Mouse (Mus musculus) megakaryocyte, embryonic 14.5 days (primary cell): ENCODE results near the gene Galns.

Experiments used
- FLI1 ChIP-seq: IDR thresholded peaks from 2 replicates; pipeline ENCODE4 v1.6.1; 2012; ENCODE audit warnings: low read length, inconsistent platforms, mixed read lengths
- GATA1 ChIP-seq: IDR thresholded peaks from 3 replicates; pipeline ENCODE4 v1.6.1; 2012; ENCODE audit warnings: mixed read lengths, low read length, inconsistent platforms, borderline replicate concordance

DNA sequence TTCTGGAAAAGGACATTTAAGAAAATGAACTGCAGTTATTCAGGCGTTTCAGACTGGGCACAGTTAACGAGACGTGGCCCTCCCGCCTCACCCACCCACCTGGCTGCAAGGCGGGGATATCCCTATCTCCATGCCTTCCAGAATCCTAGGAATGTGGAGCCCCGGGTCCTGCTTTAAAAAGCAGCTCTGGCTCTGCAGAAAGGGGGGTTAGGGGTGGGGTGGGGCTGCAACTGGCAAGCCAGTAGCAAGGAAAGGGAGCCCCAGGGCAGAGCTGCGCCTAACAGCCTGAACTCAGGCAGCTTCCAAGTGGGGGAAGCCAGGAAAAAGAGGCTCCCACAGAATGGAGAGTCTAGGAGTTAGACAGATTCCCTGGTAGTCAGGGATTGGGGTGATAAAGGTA is 32.1 kb downstream of the Galns start:
- TF ChIP-seq GATA1: no peak
- TF ChIP-seq FLI1: no peak
